Mouse (Mus musculus): ENCODE measurements at regions not wholly inside any gene's neighbourhood (a gene's known extent, or its start where the extent isn't known, plus 50 kb on each side); places are given as distances from the start of the nearest gene placed in this dataset.

GRCm38 (mm10) chr12:15544351-15544750, 272.4 kb downstream of the Trib2 start:
- TF ChIP-seq POLR2A (IDR thresholded peaks at IDR 0.05; ENCODE audit: low read depth, low read length) (no peak), CTCF (IDR thresholded peaks at IDR 0.05; ENCODE audit: extremely low read depth, insufficient read length, insufficient replicate concordance, low read depth, low read length) (no peak)
